Mouse (Mus musculus): Measurements from ENCODE around the gene C530008M17Rik.

Gene C530008M17Rik

DNA sequence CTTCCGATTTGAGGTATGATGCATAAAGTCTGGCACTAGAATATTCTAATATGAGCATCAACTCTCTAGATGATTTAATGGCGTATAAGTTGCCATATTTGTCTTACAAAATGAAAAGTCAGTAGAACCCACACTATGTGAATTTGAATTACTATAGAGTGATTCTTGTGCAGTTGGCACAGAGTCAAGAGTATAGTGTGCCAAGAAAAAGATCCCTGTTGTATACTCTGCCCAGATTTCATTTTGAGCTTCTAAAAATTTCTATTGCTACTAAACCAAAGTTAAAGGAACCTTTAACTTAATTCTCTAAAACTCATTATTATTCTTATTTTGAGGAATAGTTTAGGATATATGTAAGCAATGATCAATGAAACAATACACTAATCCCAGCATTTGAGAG is at the start of gene C530008M17Rik:
Gene C530008M17Rik (plus strand): TSS at position 301 of the 400 bp plus-strand sequence.
- in situ Hi-C loops (cut with MseI, MboI), result no loop called here

- in situ Hi-C loops (cut with MseI, MboI), result no loop called here
Observed at GRCm38 (mm10) chr5:76609702-76610370, 46.5 kb upstream of the C530008M17Rik start.

- in situ Hi-C loops (cut with MseI, MboI), result no loop called here
Observed at GRCm38 (mm10) chr5:76612867-76613499, 43.3 kb upstream of the C530008M17Rik start.

DNA sequence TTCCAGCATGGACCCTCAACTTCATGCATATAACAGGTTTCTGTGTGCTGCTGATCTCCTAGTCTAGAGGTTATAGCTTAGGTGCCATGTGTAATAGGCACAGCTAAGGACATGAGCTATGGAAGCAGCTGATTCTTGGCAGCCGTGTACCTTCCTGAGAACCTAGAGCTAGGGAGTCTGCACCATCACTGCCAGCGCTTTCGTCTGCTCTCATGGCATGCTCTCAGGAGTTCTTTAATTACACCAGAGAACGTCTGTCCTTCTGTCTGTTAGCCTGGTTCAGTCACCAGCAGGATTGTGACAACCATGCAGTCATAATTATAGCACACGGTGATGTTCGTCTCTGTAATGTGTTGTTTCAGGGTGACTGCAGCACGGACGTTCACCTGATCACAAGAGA is 41.0 kb upstream of the C530008M17Rik start:
- in situ Hi-C loops (cut with MseI, MboI), result no loop called here

DNA sequence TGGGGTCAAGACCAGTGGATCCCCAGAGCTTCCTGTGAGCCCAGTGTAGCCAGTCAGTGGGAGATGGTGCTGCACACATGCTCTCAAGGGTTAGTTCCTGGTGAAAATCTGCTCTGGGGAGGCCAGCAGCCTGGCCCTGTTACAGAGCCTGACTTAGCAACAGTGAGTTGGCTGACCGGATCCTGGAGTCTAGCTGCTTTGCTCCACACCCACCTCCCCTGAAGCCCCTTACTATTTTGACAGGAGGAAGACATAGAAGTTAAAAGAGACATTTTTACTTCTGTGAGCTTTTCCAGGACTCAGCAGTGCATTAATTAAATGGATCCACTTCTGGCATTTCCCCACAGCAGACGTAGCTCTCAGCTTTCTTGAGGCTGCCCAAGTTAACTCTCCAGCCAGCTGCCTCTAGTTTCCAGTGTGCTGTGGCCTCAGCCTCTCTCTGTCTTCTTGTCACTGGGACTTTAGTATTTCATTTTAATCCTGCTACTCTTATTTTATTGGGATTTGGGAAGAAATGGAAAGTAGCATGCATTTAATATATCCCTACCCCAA is 40.0 kb upstream of the C530008M17Rik start:
- in situ Hi-C loops (cut with MseI, MboI), result no loop called here

DNA sequence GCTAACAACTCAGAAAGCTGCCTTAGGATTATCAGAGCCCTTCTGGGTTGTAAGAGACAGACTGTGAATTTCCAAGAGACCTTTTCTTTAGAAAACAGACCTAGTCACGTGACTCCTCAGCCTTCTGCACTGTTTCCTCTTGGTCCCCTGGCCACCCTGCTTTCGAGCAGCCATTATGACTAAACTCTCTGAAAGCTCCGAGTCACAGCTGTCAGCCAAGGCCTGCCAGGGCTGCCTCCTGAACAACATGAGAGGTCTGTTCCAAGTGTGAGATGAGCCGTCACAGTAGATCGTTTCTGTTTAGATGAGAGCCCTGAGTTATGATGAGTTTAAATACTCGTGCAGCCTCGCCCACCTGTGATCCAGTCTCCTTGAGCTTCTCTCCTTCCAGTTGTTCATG is 37.6 kb upstream of the C530008M17Rik start:
- in situ Hi-C loops (cut with MseI, MboI), result no loop called here

DNA sequence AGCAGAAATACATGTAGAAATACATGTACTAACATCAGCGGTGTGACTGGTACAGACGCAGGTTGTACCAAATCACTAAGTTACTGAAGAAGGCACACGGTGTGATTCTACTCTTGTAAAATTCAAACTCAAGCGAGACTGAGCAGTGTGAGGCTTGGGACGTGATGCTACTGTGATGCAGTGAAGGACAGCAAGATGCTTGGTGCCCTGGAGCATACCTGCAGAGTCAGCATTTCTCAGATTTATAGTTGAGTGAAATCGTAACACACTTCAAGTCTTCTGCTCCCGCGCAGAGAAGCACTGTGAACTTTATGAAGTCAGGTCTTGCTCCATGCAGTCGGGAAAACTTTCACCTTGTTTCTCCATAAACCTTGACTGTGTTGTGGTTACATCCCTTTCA is 32.6 kb upstream of the C530008M17Rik start:
- in situ Hi-C loops (cut with MseI, MboI), result no loop called here

- in situ Hi-C loops (cut with MseI, MboI), result no loop called here
Observed at GRCm38 (mm10) chr5:76627770-76628169, 28.5 kb upstream of the C530008M17Rik start.

- in situ Hi-C loops (cut with MseI, MboI), result no loop called here
Observed at GRCm38 (mm10) chr5:76634012-76634411, 22.3 kb upstream of the C530008M17Rik start.

DNA sequence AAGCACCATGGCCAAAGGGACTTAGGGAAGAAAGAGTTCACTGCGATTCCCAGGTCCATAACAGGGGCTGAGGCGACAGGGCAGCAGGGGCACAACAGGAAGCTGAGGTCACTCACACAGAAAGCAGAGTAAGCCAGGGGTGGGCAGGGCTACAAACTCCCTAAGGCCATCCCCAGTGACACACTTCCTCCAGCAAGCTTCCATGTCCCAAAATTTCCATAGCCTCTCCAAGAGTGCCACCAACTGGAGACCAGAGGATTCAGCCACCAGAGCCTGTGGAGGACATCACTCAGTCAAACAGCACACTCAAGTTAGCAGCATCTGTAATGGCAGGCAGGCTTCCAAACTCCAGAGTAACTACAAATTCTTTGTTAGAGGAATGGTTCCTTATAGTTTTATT is 20.7 kb upstream of the C530008M17Rik start:
- in situ Hi-C loops (cut with MseI, MboI), result no loop called here

DNA sequence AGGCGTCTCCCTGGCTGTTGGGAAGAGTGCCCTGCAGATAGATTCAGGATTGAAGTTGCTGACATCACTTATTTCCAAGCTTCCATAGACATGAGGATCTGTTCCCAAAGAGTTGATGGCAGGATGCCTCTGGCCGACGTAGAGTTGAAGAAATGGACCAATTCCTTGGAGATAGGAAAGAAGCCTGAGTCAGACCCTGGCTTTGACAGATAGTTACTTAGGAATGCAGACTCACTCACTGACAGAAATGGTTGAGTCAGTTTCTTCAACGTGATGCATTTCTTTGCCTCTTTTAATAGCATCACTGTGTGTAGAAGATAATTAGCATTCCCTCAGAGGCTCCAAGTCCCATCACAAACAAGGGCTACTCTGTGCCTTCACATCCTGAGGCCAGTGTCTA is 14.2 kb upstream of the C530008M17Rik start:
- in situ Hi-C loops (cut with MseI, MboI), result no loop called here

DNA sequence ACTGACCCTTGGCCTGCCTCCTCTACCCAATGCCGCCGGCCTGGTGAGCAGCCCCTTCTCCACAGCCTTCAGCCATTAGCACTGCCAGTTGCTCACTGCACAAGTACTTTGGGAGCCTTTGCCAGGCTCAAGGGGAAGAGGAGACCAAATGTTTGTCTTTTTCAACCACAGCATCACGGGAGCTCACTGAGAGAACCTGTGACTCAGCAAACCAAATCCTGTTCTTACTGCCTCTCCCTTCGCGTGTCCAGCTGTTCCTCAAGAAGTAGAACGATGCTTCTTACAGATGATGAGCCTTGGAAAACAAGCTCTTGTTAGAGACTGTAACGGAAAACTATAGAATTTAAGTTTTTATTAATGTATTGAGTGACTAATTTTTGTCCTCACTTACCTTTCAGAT is 12.1 kb upstream of the C530008M17Rik start:
- in situ Hi-C loops (cut with MseI, MboI), result no loop called here

GRCm38 (mm10) chr5:76645091-76645868 is 11.0 kb upstream of the C530008M17Rik start:
- in situ Hi-C loops (cut with MseI, MboI), result no loop called here

DNA sequence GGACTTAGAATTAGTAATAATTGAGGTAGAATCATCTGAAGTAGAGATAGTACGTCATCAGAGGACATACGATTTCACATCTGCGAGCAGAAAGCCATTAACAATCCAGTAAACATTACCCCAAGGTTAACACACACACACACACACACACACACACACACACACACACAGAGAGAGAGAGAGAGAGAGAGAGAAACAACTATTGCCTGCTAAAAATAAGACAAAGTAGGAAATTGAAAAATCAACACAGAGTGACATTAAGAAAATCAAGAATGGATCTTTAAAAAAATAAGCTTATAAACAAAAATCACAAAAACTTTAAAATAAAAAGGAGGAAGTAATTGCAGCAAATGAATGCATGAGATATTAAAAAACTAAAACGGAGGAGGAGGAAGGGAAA is 6.4 kb upstream of the C530008M17Rik start:
- in situ Hi-C loops (cut with MseI, MboI), result no loop called here

DNA sequence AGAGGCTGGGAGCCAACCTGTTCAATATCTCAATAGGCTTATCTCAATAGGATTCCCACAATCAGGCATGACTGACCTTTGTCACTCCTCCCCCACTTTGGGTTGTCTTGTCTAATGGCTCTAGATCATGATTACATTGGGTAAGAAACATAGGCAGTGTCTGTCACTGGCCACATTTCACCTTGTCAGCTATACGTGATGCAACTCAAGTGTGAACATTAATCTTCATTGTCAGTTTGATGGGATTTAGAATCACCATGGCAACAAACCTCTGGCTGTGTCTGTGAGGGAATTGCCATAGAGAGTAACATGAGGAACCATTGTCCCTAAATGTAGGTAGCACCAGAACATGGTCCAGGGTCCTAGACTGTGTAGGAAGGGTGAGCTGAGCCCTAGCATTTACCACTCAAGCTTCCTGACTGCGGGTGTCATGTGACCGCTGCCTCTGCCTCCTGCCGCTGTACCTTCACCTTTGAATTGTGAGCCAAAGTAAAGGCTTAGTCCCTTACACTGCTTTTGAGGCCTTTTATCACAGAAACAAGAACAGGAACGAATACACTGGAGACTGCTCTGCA is 5.1 kb upstream of the C530008M17Rik start:
- in situ Hi-C loops (cut with MseI, MboI), result no loop called here

DNA sequence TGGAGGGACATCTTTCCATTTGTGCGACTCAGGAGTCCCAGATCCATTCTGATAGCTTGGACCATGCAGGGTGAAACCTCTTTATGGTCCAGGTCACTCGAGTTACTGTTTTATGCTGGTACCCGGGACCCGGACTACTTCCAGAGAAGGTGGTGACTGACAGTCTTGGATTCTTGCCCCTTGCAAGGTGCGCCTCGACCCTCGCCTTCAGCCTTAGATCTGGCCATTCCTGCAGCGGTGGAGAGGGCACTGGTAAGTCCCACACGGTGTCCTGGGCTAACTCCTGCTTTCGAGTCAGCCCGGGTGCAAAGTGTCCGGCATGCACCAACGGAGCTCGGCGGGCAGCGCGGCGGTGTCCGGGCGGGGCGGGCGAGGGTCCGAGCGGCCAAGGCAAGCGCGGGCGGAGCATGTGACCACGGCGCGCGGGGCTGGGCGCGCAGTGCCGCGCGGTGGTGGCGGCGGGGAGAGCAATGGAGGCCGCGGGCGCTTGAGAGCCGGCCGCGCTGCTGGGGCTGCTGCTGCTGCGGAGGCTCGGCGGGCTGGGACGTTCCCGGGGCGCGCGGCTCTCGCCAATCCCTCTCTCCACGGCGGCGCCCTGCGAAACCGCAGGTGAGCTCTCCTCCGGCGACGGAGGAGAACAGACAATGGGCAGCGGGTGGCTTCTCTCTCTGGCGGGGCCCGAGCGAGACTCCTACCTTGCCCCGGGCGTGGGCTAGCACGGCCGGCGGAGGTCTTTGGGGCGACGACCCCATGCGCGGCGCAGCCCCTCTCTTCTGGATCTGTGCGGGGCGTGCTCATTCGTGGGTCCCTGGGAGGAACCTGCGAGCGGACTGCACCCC is 1.2 kb downstream of the C530008M17Rik start:
- in situ Hi-C loops (cut with MseI, MboI), result no loop called here

DNA sequence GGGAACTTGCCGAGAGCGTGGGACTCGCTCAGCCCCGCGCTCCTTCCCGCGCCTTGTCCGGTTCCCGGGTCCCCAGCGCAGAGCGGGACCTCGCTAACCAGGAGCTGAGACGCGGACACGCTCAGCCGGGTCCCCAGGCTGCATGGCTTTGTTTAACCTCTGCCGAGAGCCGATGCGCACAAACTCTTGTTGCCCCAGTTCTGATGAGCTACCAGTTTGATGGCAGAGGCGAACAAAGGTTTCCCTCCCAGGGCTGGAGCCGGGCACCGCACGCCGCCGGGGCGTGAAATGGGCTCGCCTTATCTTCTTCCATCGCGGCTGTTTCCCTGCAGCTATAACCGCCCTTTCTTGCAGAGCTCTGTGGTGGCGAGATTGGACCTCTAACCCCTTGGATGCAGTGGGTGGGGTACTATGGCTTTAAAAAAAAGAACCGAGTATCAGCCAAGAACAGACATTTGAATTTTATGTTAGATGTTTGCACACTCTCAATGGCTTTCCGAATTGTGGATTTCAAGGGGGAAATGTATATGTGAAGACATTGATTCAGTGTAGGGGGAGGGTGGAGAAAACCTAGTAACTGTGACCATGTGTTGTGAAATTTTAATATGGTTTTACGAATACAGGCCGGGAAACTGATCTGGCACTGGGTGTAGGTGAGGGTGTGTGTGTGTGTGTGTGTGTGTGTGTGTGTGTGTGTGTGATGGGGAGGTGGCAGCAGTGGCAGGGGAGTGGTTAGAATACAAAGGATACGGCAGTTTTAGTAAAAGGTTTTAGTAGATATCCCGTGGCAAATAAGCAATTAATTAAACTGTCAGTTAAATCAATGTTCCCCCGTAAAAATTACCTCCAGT is 2.0 kb downstream of the C530008M17Rik start:
- in situ Hi-C loops (cut with MseI, MboI), result no loop called here

GRCm38 (mm10) chr5:76659958-76660635 is 3.8 kb downstream of the C530008M17Rik start:
- in situ Hi-C loops (cut with MseI, MboI), result no loop called here

GRCm38 (mm10) chr5:76661310-76661709 is 5.0 kb downstream of the C530008M17Rik start:
- in situ Hi-C loops (cut with MseI, MboI), result no loop called here

GRCm38 (mm10) chr5:76664936-76665335 is 8.6 kb downstream of the C530008M17Rik start:
- in situ Hi-C loops (cut with MseI, MboI), result no loop called here
